Mouse (Mus musculus) lung, adult 2 months (tissue): ENCODE data around the gene Phospho2.

Experiments used
- CTCF ChIP-seq: fragments of 200-500 bp; IDR thresholded peaks from 2 replicates; pipeline ENCODE4 v1.5.1; 2011; ENCODE audit warnings: mild to moderate bottlenecking, low read length, control low read depth; ENCODE audit not compliant: insufficient read depth
- POLR2A ChIP-seq: fragments of 200-500 bp; IDR thresholded peaks from 2 replicates; pipeline ENCODE4 v1.6.1; 2011; ENCODE audit warnings: low read depth, mild to moderate bottlenecking, control low read depth, low read length, borderline replicate concordance; ENCODE audit errors: extremely low read depth

DNA sequence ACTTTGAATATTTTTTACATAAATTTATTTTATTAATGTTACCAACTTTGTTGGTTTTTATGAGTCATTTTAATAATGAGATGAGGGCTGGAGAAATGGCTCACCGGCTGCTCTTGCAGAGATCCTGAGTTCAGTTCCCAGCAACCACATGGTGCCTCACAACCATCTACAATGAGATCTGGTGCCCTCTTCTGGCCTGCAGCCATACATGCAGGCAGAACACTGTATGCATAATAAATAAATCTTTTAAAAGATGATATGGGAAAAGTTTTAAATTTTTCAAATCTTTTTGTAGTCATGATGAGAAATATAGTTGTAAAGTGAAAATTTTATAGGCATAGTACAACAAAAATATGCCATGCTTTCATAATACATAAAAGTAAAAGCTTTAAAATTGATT lies 44.3 kb upstream of the Phospho2 start:
- TF ChIP-seq CTCF (no peak), POLR2A (no peak)
